In genomic region chr7:45924429-45924816, GRCm38 (mm10) we compare ENCODE assay signal across 8 mouse cellular contexts. TPM values are rescaled to one million over a fixed set of nuclear protein-coding genes. Genes with fewer than 3 reads are reported as not detected.
DNase-seq lines count a peak whose midpoint lies in the region; ATAC-seq and TF ChIP-seq lines count a peak whose summit lies in the region.

No protein-coding gene starts in this region.

- peaks cover 20% of the 10 kb centered on the region for H3K27me3 ChIP-seq in forebrain, embryonic 13.5 days
- no peaks in the 10 kb centered on the region for H3K27me3 ChIP-seq in kidney, embryonic 16.5 days (ENCODE audit: insufficient read depth, low read length)
- no peaks in the 10 kb centered on the region for H3K27me3 ChIP-seq in stomach, embryonic 16.5 days (ENCODE audit: control insufficient read depth, insufficient read depth, low read length)

- 18% methylated on average over 14 of the region's 14 CpGs for WGBS in forebrain, embryonic 13.5 days
- WGBS in kidney, embryonic 16.5 days, result 13% methylated on average over 14 of the region's 14 CpGs
- WGBS in stomach, embryonic 16.5 days, result 24% methylated on average over 14 of the region's 14 CpGs

- H3K36me3 ChIP-seq in forebrain, embryonic 13.5 days (ENCODE audit: poor library complexity, severe bottlenecking), result no peaks in the 10 kb centered on the region
- no peaks in the 10 kb centered on the region for H3K36me3 ChIP-seq in kidney, embryonic 16.5 days (ENCODE audit: insufficient read depth, low read length)
- no peaks in the 10 kb centered on the region for H3K36me3 ChIP-seq in stomach, embryonic 16.5 days (ENCODE audit: control insufficient read depth, insufficient read depth, low read length)

- H3K27ac ChIP-seq in layer of hippocampus, adult 2 months, result no peak overlapping the region; the same call in 1 of the 2 replicates
- H3K27ac ChIP-seq in forebrain, embryonic 13.5 days, result no peak overlapping the region
- H3K27ac ChIP-seq in kidney, embryonic 16.5 days (ENCODE audit: low read length), result peak overlapping the region; percentile 97
- peak overlapping the region; percentile 97; the same call in 1 of the 2 replicates for H3K27ac ChIP-seq in stomach, embryonic 16.5 days (ENCODE audit: low read length)

- peaks cover 10% of the 10 kb centered on the region for H3K4me1 ChIP-seq in forebrain, embryonic 13.5 days
- H3K4me1 ChIP-seq in kidney, embryonic 16.5 days (ENCODE audit: insufficient read depth, low read length), result peaks cover 44% of the 10 kb centered on the region
- H3K4me1 ChIP-seq in stomach, embryonic 16.5 days (ENCODE audit: control insufficient read depth, insufficient read depth, low read length), result peaks cover 37% of the 10 kb centered on the region

- TF ChIP-seq CTCF in layer of hippocampus, adult 2 months (conservative IDR thresholded peaks at IDR 0.05), result peak; percentile 40

- 0 out of 2 replicates have a peak, but pooled peaks cover 5% of the 10 kb centered on the region for H3K9me3 ChIP-seq in forebrain, embryonic 13.5 days (replicated peaks)
- H3K9me3 ChIP-seq in kidney, embryonic 16.5 days (ENCODE audit: low read length), result no peaks in the 10 kb centered on the region
- no peaks in the 10 kb centered on the region; the same call in 1 of the 2 replicates for H3K9me3 ChIP-seq in stomach, embryonic 16.5 days (replicated peaks; ENCODE audit: control insufficient read depth, low read length)

- DNase-seq in layer of hippocampus, adult 2 months (ENCODE audit: low spot score in 2 of 2), result no peak
- DNase-seq in layer of hippocampus, postnatal 36 days, result no peak
- DNase-seq in lung, postnatal 14 days, result peak; percentile 37
- no peak for DNase-seq in gastrocnemius, adult 8-10 months (ENCODE audit: low spot score in 2 of 2)
- no peak for DNase-seq in left cerebral cortex, adult 8-10 months (ENCODE audit: low spot score in 2 of 2)

- peak overlapping the region; percentile 65 for H3K4me3 ChIP-seq in layer of hippocampus, adult 2 months
- no peak overlapping the region for H3K4me3 ChIP-seq in forebrain, embryonic 13.5 days
- H3K4me3 ChIP-seq in kidney, embryonic 16.5 days (ENCODE audit: low read length), result peak overlapping the region; percentile 53
- H3K4me3 ChIP-seq in stomach, embryonic 16.5 days (replicated peaks; ENCODE audit: low read length), result peak overlapping the region; percentile 51

- no peak for ATAC-seq in forebrain, embryonic 13.5 days
- peak; percentile 0; the same call in 1 of the 2 replicates for ATAC-seq in kidney, embryonic 16.5 days (ENCODE audit: low FRiP score, low TSS enrichment)
- no peak for ATAC-seq in stomach, embryonic 16.5 days (ENCODE audit: insufficient read depth, low FRiP score)

- peak overlapping the region; percentile 65 for H3K4me2 ChIP-seq in forebrain, embryonic 13.5 days
- peak overlapping the region; percentile 68 for H3K4me2 ChIP-seq in kidney, embryonic 16.5 days (replicated peaks; ENCODE audit: low read depth, low read length)
- H3K4me2 ChIP-seq in stomach, embryonic 16.5 days (ENCODE audit: low read depth, low read length), result peak overlapping the region; percentile 55

- no peak overlapping the region for H3K9ac ChIP-seq in forebrain, embryonic 13.5 days
- H3K9ac ChIP-seq in kidney, embryonic 16.5 days (replicated peaks; ENCODE audit: low read length), result peak overlapping the region; percentile 65
- peak overlapping the region; percentile 63 for H3K9ac ChIP-seq in stomach, embryonic 16.5 days (ENCODE audit: low read length)

RNA-seq across cellular contexts. Expression of gene Ccdc114, which starts 0.6 kb away (rescaled TPM):
- total RNA-seq in layer of hippocampus, adult 2 months (2021), result 1 to 10 TPM; 3.5 to 3.8 TPM
- 1 to 10 TPM; 3.0 TPM for total RNA-seq in layer of hippocampus, postnatal 36 days (2021)
- 2.5 and 3.5 TPM in 2 replicates for polyA plus RNA-seq in forebrain, embryonic 13.5 days (2015; fragmentation: Nextera tagmentation; extraction: Ambion mirVana)
- 11.7 and 11.8 TPM in 2 replicates for polyA plus RNA-seq in kidney, embryonic 16.5 days (2015; fragmentation: Nextera tagmentation; extraction: Ambion mirVana)
- 4.1 and 5.1 TPM in 2 replicates for polyA plus RNA-seq in stomach, embryonic 16.5 days (2015; fragmentation: Nextera tagmentation; extraction: Ambion mirVana)
- under 1 TPM in 3 of 4 experiments, not detected in 1; 0.19 to 0.85 (median 0.29) TPM for total RNA-seq in gastrocnemius, adult 8-10 months (2022)
- total RNA-seq in left cerebral cortex, adult 8-10 months (2022), result 1 to 10 TPM; 2.1 to 3.7 (median 2.9) TPM

RNA-seq across cellular contexts. Expression of gene Emp3, which starts 3.2 kb away (rescaled TPM):
- total RNA-seq in layer of hippocampus, adult 2 months (2021), result 1 to 10 TPM; 1.5 to 2.3 TPM
- total RNA-seq in layer of hippocampus, postnatal 36 days (2021), result 1 to 10 TPM; 1.9 to 4.4 TPM
- polyA plus RNA-seq in forebrain, embryonic 13.5 days (2015; fragmentation: Nextera tagmentation; extraction: Ambion mirVana), result 13.2 and 16.6 TPM in 2 replicates
- 187 and 216 TPM in 2 replicates for polyA plus RNA-seq in kidney, embryonic 16.5 days (2015; fragmentation: Nextera tagmentation; extraction: Ambion mirVana)
- 197 and 224 TPM in 2 replicates for polyA plus RNA-seq in stomach, embryonic 16.5 days (2015; fragmentation: Nextera tagmentation; extraction: Ambion mirVana)
- 10 to 100 TPM in 1 of 4 experiments, 1 to 10 TPM in 3; 6.2 to 10.2 (median 6.8) TPM for total RNA-seq in gastrocnemius, adult 8-10 months (2022)
- 1 to 10 TPM; 4.3 to 7.4 (median 6.3) TPM for total RNA-seq in left cerebral cortex, adult 8-10 months (2022)

RNA-seq across cellular contexts. Expression of gene Tmem143, which starts 27.7 kb away (rescaled TPM):
- total RNA-seq in layer of hippocampus, adult 2 months (2021), result 10 to 100 TPM; 22.1 to 22.8 TPM
- total RNA-seq in layer of hippocampus, postnatal 36 days (2021), result 10 to 100 TPM; 20.8 to 25.9 TPM
- 3.7 and 4.3 TPM in 2 replicates for polyA plus RNA-seq in forebrain, embryonic 13.5 days (2015; fragmentation: Nextera tagmentation; extraction: Ambion mirVana)
- polyA plus RNA-seq in kidney, embryonic 16.5 days (2015; fragmentation: Nextera tagmentation; extraction: Ambion mirVana), result 7.1 and 8.4 TPM in 2 replicates
- 4.2 and 6.0 TPM in 2 replicates for polyA plus RNA-seq in stomach, embryonic 16.5 days (2015; fragmentation: Nextera tagmentation; extraction: Ambion mirVana)
- total RNA-seq in gastrocnemius, adult 8-10 months (2022), result 10 to 100 TPM; 52.6 to 67.7 (median 56.3) TPM
- total RNA-seq in left cerebral cortex, adult 8-10 months (2022), result 10 to 100 TPM; 18.7 to 24.9 (median 22.7) TPM

RNA-seq across cellular contexts. Expression of gene Syngr4, which starts 27.9 kb away (rescaled TPM):
- total RNA-seq in layer of hippocampus, adult 2 months (2021), result not detected
- not detected for total RNA-seq in layer of hippocampus, postnatal 36 days (2021)
- 0.62 and 0.92 TPM in 2 replicates for polyA plus RNA-seq in forebrain, embryonic 13.5 days (2015; fragmentation: Nextera tagmentation; extraction: Ambion mirVana)
- 1.5 and 1.8 TPM in 2 replicates for polyA plus RNA-seq in kidney, embryonic 16.5 days (2015; fragmentation: Nextera tagmentation; extraction: Ambion mirVana)
- 0.49 and 1.2 TPM in 2 replicates for polyA plus RNA-seq in stomach, embryonic 16.5 days (2015; fragmentation: Nextera tagmentation; extraction: Ambion mirVana)
- not detected for total RNA-seq in gastrocnemius, adult 8-10 months (2022)
- under 1 TPM in 1 of 4 experiments, not detected in 3; 0.98 TPM for total RNA-seq in left cerebral cortex, adult 8-10 months (2022)

RNA-seq across cellular contexts. Expression of gene Grin2d, which starts 46.2 kb away (rescaled TPM):
- total RNA-seq in layer of hippocampus, adult 2 months (2021), result 10 to 100 TPM in 1 of 2 experiments, 1 to 10 TPM in 1; 10.0 to 11.6 TPM
- total RNA-seq in layer of hippocampus, postnatal 36 days (2021), result 10 to 100 TPM; 10.9 to 11.4 TPM
- polyA plus RNA-seq in forebrain, embryonic 13.5 days (2015; fragmentation: Nextera tagmentation; extraction: Ambion mirVana), result 0.48 TPM in 2 replicates
- 0.19 and 0.25 TPM in 2 replicates for polyA plus RNA-seq in kidney, embryonic 16.5 days (2015; fragmentation: Nextera tagmentation; extraction: Ambion mirVana)
- 0.23 and 0.40 TPM in 2 replicates for polyA plus RNA-seq in stomach, embryonic 16.5 days (2015; fragmentation: Nextera tagmentation; extraction: Ambion mirVana)
- under 1 TPM in 2 of 4 experiments, not detected in 2; 0.07 to 0.11 TPM for total RNA-seq in gastrocnemius, adult 8-10 months (2022)
- 10 to 100 TPM; 11.1 to 12.9 (median 11.8) TPM for total RNA-seq in left cerebral cortex, adult 8-10 months (2022)

Comparison
In these comparisons a context has a peak if more than half of its experiments do, and no peak if none do; other contexts are left out.
1. H3K27ac ChIP-seq: peak in kidney, embryonic 16.5 days (single experiment) and stomach, embryonic 16.5 days (single experiment); none in layer of hippocampus, adult 2 months (single experiment) and forebrain, embryonic 13.5 days (single experiment).
2. Peak in every context shown above with its lines, with median percentiles within 50 percentile points of each other: H3K4me2 ChIP-seq.